Mouse (Mus musculus) cerebellum, adult 2 months (tissue): ENCODE results near the gene Phka2. TPM values are rescaled to one million over a fixed set of nuclear protein-coding genes. Genes with fewer than 3 reads are reported as not detected.

Source experiments
- DNase-seq, 2 experiments: peaks; one replicate each; pipeline ENCODE4 v3.0.0; 2021
- H3K27ac ChIP-seq: fragments of 200-500 bp; 2 replicates; pipeline ENCODE4 v1.5.1; 2012; ENCODE audit warnings: low read length, control low read depth, inconsistent platforms; ENCODE audit not compliant: insufficient read depth
- H3K27me3 ChIP-seq: fragments of 200-500 bp; 2 replicates; pipeline ENCODE4 v1.6.1; 2012; ENCODE audit warnings: inconsistent platforms, mild to moderate bottlenecking, low read length, moderate library complexity; ENCODE audit not compliant: control insufficient read depth, insufficient read depth
- H3K4me1 ChIP-seq: fragments of 200-500 bp; 2 replicates; pipeline ENCODE4 v1.6.1; 2011; ENCODE audit warnings: low read length; ENCODE audit not compliant: control insufficient read depth, insufficient read depth
- H3K4me3 ChIP-seq: fragments of 200-500 bp; replicated peaks from 2 replicates; pipeline ENCODE3; 2011; ENCODE audit warnings: mild to moderate bottlenecking, low read depth, low read length, control low read depth; ENCODE audit not compliant: insufficient read depth
- CTCF ChIP-seq: fragments of 200-500 bp; IDR thresholded peaks from 2 replicates; pipeline ENCODE4 v1.5.1; 2011; ENCODE audit warnings: low read depth, mild to moderate bottlenecking, control low read depth, low read length, moderate library complexity, borderline replicate concordance; ENCODE audit not compliant: insufficient read depth
- POLR2A ChIP-seq: fragments of 200-500 bp; IDR thresholded peaks from 2 replicates; pipeline ENCODE4 v1.6.1; 2011; ENCODE audit warnings: low read length, control low read depth, borderline replicate concordance; ENCODE audit not compliant: insufficient read depth
- WGBS: fragments of 180-500 bp; shearing (Covaris S2); methylation state at CpG from one replicate; pipeline ENCODE4 v1.1.7; 2018; 5-methylcytosine and 5-hydroxymethylcytosine counted together
- polyA plus RNA-seq: library from polyadenylated mRNA; depleted of rRNA; stranded (reverse); fragments of >200 nt; gene quantifications from 2 replicates; pipeline ENCODE4 v1.2.3, GENCODE M21; 2012

Gene Phka2
- polyA plus RNA-seq, 1 experiment: 28.3 TPM

GRCm38 (mm10) chrX:160585110-160585509 is 83.1 kb downstream of the Phka2 start:
- no peaks in the 10 kb centered on the region for H3K27me3 ChIP-seq
- H3K4me1 ChIP-seq: peaks cover 9% of the 10 kb centered on the region
- H3K27ac ChIP-seq: no peak overlapping the region
- 96% methylated on average over 1 of the region's 1 CpGs for WGBS
- no peak for TF ChIP-seq CTCF
- TF ChIP-seq POLR2A: no peak
- H3K4me3 ChIP-seq: no peak overlapping the region
- DNase-seq: no peak

GRCm38 (mm10) chrX:160588523-160588922 is 86.6 kb downstream of the Phka2 start:
- TF ChIP-seq CTCF: no peak
- no peak for TF ChIP-seq POLR2A
- WGBS: 20% methylated on average over 4 of the region's 4 CpGs
- Histone ChIP-seq H3K4me1 (peaks cover 17% of the 10 kb centered on the region), H3K27ac (no peak overlapping the region), H3K4me3 (no peak overlapping the region), H3K27me3 (no peaks in the 10 kb centered on the region)
- peak in 1 of 2 experiments; percentile 28 for DNase-seq

GRCm38 (mm10) chrX:160590147-160590546 is 88.2 kb downstream of the Phka2 start:
- no peak overlapping the region for H3K4me3 ChIP-seq
- peaks cover 17% of the 10 kb centered on the region for H3K4me1 ChIP-seq
- TF ChIP-seq POLR2A (no peak), CTCF (no peak)
- 95% methylated on average over 7 of the region's 7 CpGs for WGBS
- H3K27ac ChIP-seq: no peak overlapping the region
- no peak for DNase-seq
- no peaks in the 10 kb centered on the region for H3K27me3 ChIP-seq

- no peak for TF ChIP-seq POLR2A
- TF ChIP-seq CTCF: no peak
- Histone ChIP-seq H3K27ac (no peak overlapping the region), H3K27me3 (no peaks in the 10 kb centered on the region), H3K4me1 (peaks cover 17% of the 10 kb centered on the region), H3K4me3 (no peak overlapping the region)
- WGBS: 86% methylated on average over 6 of the region's 6 CpGs
- DNase-seq: no peak
These were observed 91.0 kb downstream of the Phka2 start for GRCm38 (mm10) chrX:160592933-160593332.

GRCm38 (mm10) chrX:160598055-160598454 is 96.1 kb downstream of the Phka2 start:
- no peak for DNase-seq
- no peak overlapping the region for H3K27ac ChIP-seq
- TF ChIP-seq CTCF: no peak
- TF ChIP-seq POLR2A: no peak
- no peaks in the 10 kb centered on the region for H3K27me3 ChIP-seq
- WGBS: 82% methylated on average over 2 of the region's 2 CpGs
- H3K4me3 ChIP-seq: no peak overlapping the region
- H3K4me1 ChIP-seq: peaks cover 15% of the 10 kb centered on the region

GRCm38 (mm10) chrX:160598562-160599458 is 96.8 kb downstream of the Phka2 start:
- Histone ChIP-seq H3K27me3 (no peaks in the 10 kb centered on the region), H3K4me1 (peaks cover 16% of the 10 kb centered on the region), H3K4me3 (no peak overlapping the region), H3K27ac (no peak overlapping the region)
- WGBS: 16% methylated on average over 3 of the region's 3 CpGs
- peak; percentile 21 to 36 for DNase-seq
- no peak for TF ChIP-seq POLR2A
- TF ChIP-seq CTCF: no peak

GRCm38 (mm10) chrX:160601053-160601452 is 99.1 kb downstream of the Phka2 start:
- Histone ChIP-seq H3K4me3 (no peak overlapping the region), H3K27me3 (no peaks in the 10 kb centered on the region), H3K27ac (no peak overlapping the region), H3K4me1 (peaks cover 20% of the 10 kb centered on the region)
- TF ChIP-seq CTCF: no peak
- TF ChIP-seq POLR2A: no peak
- 12% methylated on average over 3 of the region's 3 CpGs for WGBS
- DNase-seq: no peak

GRCm38 (mm10) chrX:160602770-160603169 is 100.8 kb downstream of the Phka2 start:
- Histone ChIP-seq H3K4me3 (no peak overlapping the region), H3K27ac (no peak overlapping the region), H3K4me1 (peaks cover 20% of the 10 kb centered on the region), H3K27me3 (no peaks in the 10 kb centered on the region)
- TF ChIP-seq POLR2A (no peak), CTCF (no peak)
- DNase-seq: no peak
- WGBS: 96% methylated on average over 1 of the region's 1 CpGs

GRCm38 (mm10) chrX:160603316-160603715 is 101.3 kb downstream of the Phka2 start:
- 89% methylated on average over 2 of the region's 2 CpGs for WGBS

More at GRCm38 (mm10) chrX:160603316-160603715, 101.3 kb downstream of the Phka2 start:
- H3K27me3 ChIP-seq: no peaks in the 10 kb centered on the region
- no peak for TF ChIP-seq CTCF
- no peak for TF ChIP-seq POLR2A
- no peak overlapping the region for H3K4me3 ChIP-seq
- no peak overlapping the region for H3K27ac ChIP-seq
- DNase-seq: no peak
- H3K4me1 ChIP-seq: peaks cover 20% of the 10 kb centered on the region
